Mouse (Mus musculus) bone marrow macrophage, adult 2 months (primary cell): ENCODE results near the gene Kcnip1.

Experiments
- CTCF ChIP-seq: IDR thresholded peaks from 2 replicates; pipeline ENCODE4 v1.5.1; 2012; ENCODE audit warnings: low read depth, mild to moderate bottlenecking, low read length, moderate library complexity
- POLR2A ChIP-seq: IDR thresholded peaks from 2 replicates; pipeline ENCODE4 v1.6.1; 2012; ENCODE audit warnings: mild to moderate bottlenecking, low read depth, low read length, borderline replicate concordance

GRCm38 (mm10) chr11:33820876-33821275, 172.1 kb downstream of the Kcnip1 start:
- no peak for TF ChIP-seq CTCF
- no peak for TF ChIP-seq POLR2A
